Mouse (Mus musculus): ENCODE results near the gene Zfp536.

- no peak for TF ChIP-seq CTCF (IDR thresholded peaks at IDR 0.05; ENCODE audit: low read depth)
- no peak for TF ChIP-seq EP300 (IDR thresholded peaks at IDR 0.05; ENCODE audit: low read depth)
Measured at GRCm38 (mm10) chr7:37617880-37618279, 155.6 kb downstream of the Zfp536 start.

All from heart, postnatal 0 days (tissue).